Mouse (Mus musculus): Measurements from ENCODE around the gene Foxa2.
A peak's percentile ranks its signal among the peaks of the same experiment; 100 is the strongest.

Foxa2 gene

GRCm38 (mm10) chr2:148046799-148047165 is at the start of gene Foxa2:
Gene Foxa2, minus strand, starts transcription at chr2:148046969.
- DNase-seq = no peak

GRCm38 (mm10) chr2:148092089-148092488 is 45.3 kb upstream of the Foxa2 start:
- no peak for DNase-seq

GRCm38 (mm10) chr2:148091657-148092056 is 44.9 kb upstream of the Foxa2 start:
- no peak for DNase-seq

- no peak for DNase-seq
Measured at GRCm38 (mm10) chr2:148090071-148090470, 43.3 kb upstream of the Foxa2 start.

GRCm38 (mm10) chr2:148085529-148085928 is 38.8 kb upstream of the Foxa2 start:
- no peak for DNase-seq

GRCm38 (mm10) chr2:148085126-148085525 is 38.4 kb upstream of the Foxa2 start:
- DNase-seq = no peak

- DNase-seq = peak; percentile 12 to 15
Measured at GRCm38 (mm10) chr2:148082283-148082682, 35.5 kb upstream of the Foxa2 start.

- no peak for DNase-seq
Measured at GRCm38 (mm10) chr2:148060705-148061104, 13.9 kb upstream of the Foxa2 start.

GRCm38 (mm10) chr2:148053411-148053810 is 6.6 kb upstream of the Foxa2 start:
- no peak for DNase-seq

- peak; percentile 65 to 67 for DNase-seq
Measured at GRCm38 (mm10) chr2:148048484-148049129, 1.8 kb upstream of the Foxa2 start.

GRCm38 (mm10) chr2:148047611-148048010 is 842 bp upstream of the Foxa2 start:
- no peak for DNase-seq

GRCm38 (mm10) chr2:148045937-148046798 is 601 bp downstream of the Foxa2 start:
- DNase-seq = no peak

- DNase-seq = no peak
Measured at GRCm38 (mm10) chr2:148045543-148045936, 1.2 kb downstream of the Foxa2 start.

GRCm38 (mm10) chr2:148044877-148045539 is 1.8 kb downstream of the Foxa2 start:
- DNase-seq = no peak

- DNase-seq = no peak
Measured at GRCm38 (mm10) chr2:148043976-148044876, 2.5 kb downstream of the Foxa2 start.

GRCm38 (mm10) chr2:148043271-148043975 is 3.3 kb downstream of the Foxa2 start:
- DNase-seq = no peak

GRCm38 (mm10) chr2:148042126-148042640 is 4.6 kb downstream of the Foxa2 start:
- DNase-seq = no peak

GRCm38 (mm10) chr2:148041381-148041780 is 5.4 kb downstream of the Foxa2 start:
- DNase-seq = no peak

- DNase-seq = no peak
Measured at GRCm38 (mm10) chr2:148040236-148041121, 6.3 kb downstream of the Foxa2 start.

- no peak for DNase-seq
Measured at GRCm38 (mm10) chr2:148039351-148040235, 7.2 kb downstream of the Foxa2 start.
